Mouse (Mus musculus): Measurements from ENCODE around the gene Tifa.

The Tifa gene

GRCm38 (mm10) chr3:127827123-127827522 lies 37.5 kb downstream of the Tifa start:
- DNase-seq, result no peak

- no peak for DNase-seq
These were observed 40.6 kb downstream of the Tifa start for GRCm38 (mm10) chr3:127830183-127830582.

GRCm38 (mm10) chr3:127831079-127831478 lies 41.5 kb downstream of the Tifa start:
- DNase-seq, result no peak

- no peak for DNase-seq
These were observed 44.4 kb downstream of the Tifa start for GRCm38 (mm10) chr3:127834040-127834439.

GRCm38 (mm10) chr3:127835594-127835993 lies 46.0 kb downstream of the Tifa start:
- DNase-seq, result no peak

GRCm38 (mm10) chr3:127836798-127837153 lies 47.2 kb downstream of the Tifa start:
- DNase-seq, result no peak

GRCm38 (mm10) chr3:127837154-127837865 lies 47.7 kb downstream of the Tifa start, which contains the start of gene Ap1ar:
Gene Ap1ar, minus strand, starts transcription at chr3:127837523.
- DNase-seq, result peak; percentile 95

GRCm38 (mm10) chr3:127837972-127838644 lies 48.5 kb downstream of the Tifa start:
- DNase-seq, result no peak

- DNase-seq, result no peak
These were observed 52.3 kb downstream of the Tifa start for GRCm38 (mm10) chr3:127841926-127842325.

- DNase-seq, result no peak
These were observed 53.8 kb downstream of the Tifa start for GRCm38 (mm10) chr3:127843324-127843940.

GRCm38 (mm10) chr3:127843941-127844327 lies 54.3 kb downstream of the Tifa start:
- no peak for DNase-seq

- DNase-seq, result no peak
These were observed 58.6 kb downstream of the Tifa start for GRCm38 (mm10) chr3:127848088-127848808.

GRCm38 (mm10) chr3:127849922-127850321 lies 60.3 kb downstream of the Tifa start:
- DNase-seq, result no peak

- DNase-seq, result no peak
These were observed 61.4 kb downstream of the Tifa start for GRCm38 (mm10) chr3:127850776-127851646.

- no peak for DNase-seq
These were observed 63.1 kb downstream of the Tifa start for GRCm38 (mm10) chr3:127852722-127853121.

- DNase-seq, result peak; percentile 75
These were observed 64.0 kb downstream of the Tifa start for GRCm38 (mm10) chr3:127853431-127854206.

- DNase-seq, result no peak
These were observed 71.7 kb downstream of the Tifa start for GRCm38 (mm10) chr3:127861340-127861739.

GRCm38 (mm10) chr3:127862479-127862878 lies 72.9 kb downstream of the Tifa start:
- no peak for DNase-seq

GRCm38 (mm10) chr3:127863571-127863970 lies 74.0 kb downstream of the Tifa start:
- DNase-seq, result no peak

GRCm38 (mm10) chr3:127864242-127864641 lies 74.6 kb downstream of the Tifa start:
- no peak for DNase-seq

GRCm38 (mm10) chr3:127868046-127868758 lies 78.6 kb downstream of the Tifa start:
- DNase-seq, result no peak

Data from right cerebral cortex, postnatal 4 days (tissue).